In the genomic region with DNA sequence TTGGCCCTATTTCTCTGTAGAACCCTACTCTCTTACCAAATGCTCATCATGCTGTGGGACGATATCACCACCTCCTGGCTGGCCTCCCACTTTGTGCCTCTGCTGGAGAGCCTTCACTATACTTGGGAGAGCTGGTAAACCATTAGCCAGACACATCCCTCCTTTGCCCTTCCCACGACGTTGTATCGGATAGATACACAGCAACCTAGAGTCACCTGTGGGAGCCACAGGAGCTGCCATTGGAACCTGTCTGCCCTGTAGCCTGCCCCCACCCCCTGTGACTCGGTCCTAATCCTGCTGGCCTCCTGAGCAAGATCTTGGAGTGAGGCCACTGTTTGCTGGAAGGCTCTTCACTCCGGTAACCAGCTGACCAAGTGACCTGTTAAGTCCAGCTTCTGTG, we compare ENCODE assay signal across 21 mouse cellular contexts. TPM values are rescaled to one million over a fixed set of nuclear protein-coding genes. Genes with fewer than 3 reads are reported as not detected.
DNase-seq lines count a peak whose midpoint lies in the region; ATAC-seq and TF ChIP-seq lines count a peak whose summit lies in the region.
"Had no signal": no experiment of that assay in that cellular context is flagged by ENCODE, and none has a peak within 500 bp of the region (broad histone marks: within the 10 kb centered on the region; RNA-seq: fewer than 3 reads in every experiment).

No protein-coding gene starts in this region.

- peaks cover 36% of the 10 kb centered on the region for H3K4me1 ChIP-seq in intestine, embryonic 16.5 days (ENCODE audit: control insufficient read depth, insufficient read depth, low read length)
- H3K4me1 ChIP-seq in kidney, postnatal 0 days (replicated peaks; ENCODE audit: insufficient read depth, low read length): peaks cover 17% of the 10 kb centered on the region
- H3K4me1 ChIP-seq in liver, embryonic 15.5 days (replicated peaks): no peaks in the 10 kb centered on the region

- H3K4me2 ChIP-seq in intestine, embryonic 16.5 days (ENCODE audit: low read depth, low read length): no peak overlapping the region
- H3K4me2 ChIP-seq in kidney, postnatal 0 days (ENCODE audit: low read length): no peak overlapping the region
- H3K4me2 ChIP-seq in liver, embryonic 15.5 days: no peak overlapping the region
- H3K4me2 ChIP-seq: embryonic facial prominence, embryonic 12.5 days; heart, embryonic 12.5 days; limb, embryonic 12.5 days; midbrain, embryonic 12.5 days had no signal

- no peak overlapping the region for H3K4me3 ChIP-seq in intestine, embryonic 16.5 days (ENCODE audit: low read length)
- H3K4me3 ChIP-seq in kidney, postnatal 0 days (replicated peaks; ENCODE audit: low read depth, low read length): no peak overlapping the region
- no peak overlapping the region for H3K4me3 ChIP-seq in liver, embryonic 15.5 days (replicated peaks)
- H3K4me3 ChIP-seq: embryonic facial prominence, embryonic 12.5 days; heart, embryonic 12.5 days; layer of hippocampus, adult 2 months; left cerebral cortex, adult 2 months; limb, embryonic 12.5 days; midbrain, embryonic 12.5 days; myocyte had no signal

- no peaks in the 10 kb centered on the region for H3K9me3 ChIP-seq in intestine, embryonic 16.5 days (ENCODE audit: control insufficient read depth, low read length)
- H3K9me3 ChIP-seq in kidney, postnatal 0 days (replicated peaks; ENCODE audit: low read length): no peaks in the 10 kb centered on the region
- H3K9me3 ChIP-seq in liver, embryonic 15.5 days (replicated peaks): no peaks in the 10 kb centered on the region
- H3K9me3 ChIP-seq: embryonic facial prominence, embryonic 12.5 days; heart, embryonic 12.5 days; limb, embryonic 12.5 days; midbrain, embryonic 12.5 days had no signal

- no peak overlapping the region for H3K27ac ChIP-seq in intestine, embryonic 16.5 days (ENCODE audit: low read length)
- H3K27ac ChIP-seq in kidney, postnatal 0 days: no peak overlapping the region
- no peak overlapping the region for H3K27ac ChIP-seq in liver, embryonic 15.5 days (replicated peaks)
- H3K27ac ChIP-seq: embryonic facial prominence, embryonic 12.5 days; hindbrain, postnatal 0 days; layer of hippocampus, adult 2 months; left cerebral cortex, adult 2 months; midbrain, embryonic 12.5 days had no signal

- ATAC-seq in intestine, embryonic 16.5 days: 0 out of 2 replicates have a peak, but pooled peaks have one; percentile 16
- no peak for ATAC-seq in kidney, postnatal 0 days (replicated peaks; ENCODE audit: low FRiP score, low read depth)
- peak; percentile 28; the same call in 1 of the 2 replicates for ATAC-seq in liver, embryonic 15.5 days (ENCODE audit: insufficient read depth)
- ATAC-seq: forebrain, postnatal 0 days; hindbrain, postnatal 0 days had no signal

- TF ChIP-seq CTCF in kidney, postnatal 0 days (IDR thresholded peaks at IDR 0.05; ENCODE audit: low read depth): peak; percentile 20; the same call in 1 of the 2 replicates

- no peak overlapping the region for H3K9ac ChIP-seq in intestine, embryonic 16.5 days (ENCODE audit: low read depth, low read length)
- H3K9ac ChIP-seq in kidney, postnatal 0 days (ENCODE audit: low read depth, low read length): no peak overlapping the region
- H3K9ac ChIP-seq in liver, embryonic 15.5 days: no peak overlapping the region
- H3K9ac ChIP-seq: embryonic facial prominence, embryonic 12.5 days; forebrain, postnatal 0 days; heart, embryonic 12.5 days; limb, embryonic 12.5 days; midbrain, embryonic 12.5 days had no signal

- 53% methylated on average over 6 of the region's 6 CpGs for WGBS in intestine, embryonic 16.5 days
- 61% methylated on average over 6 of the region's 6 CpGs for WGBS in kidney, postnatal 0 days
- 61% methylated on average over 6 of the region's 6 CpGs for WGBS in liver, embryonic 15.5 days (ENCODE audit: insufficient replicate concordance)

- H3K27me3 ChIP-seq in intestine, embryonic 16.5 days (replicated peaks; ENCODE audit: control insufficient read depth, insufficient read depth, low read length): no peaks in the 10 kb centered on the region
- H3K27me3 ChIP-seq in kidney, postnatal 0 days (ENCODE audit: insufficient read depth, low read length): no peaks in the 10 kb centered on the region
- H3K27me3 ChIP-seq in liver, embryonic 15.5 days: peaks cover 43% of the 10 kb centered on the region
- H3K27me3 ChIP-seq: embryonic facial prominence, embryonic 12.5 days had no signal

- peak; percentile 37 to 51 for DNase-seq in cerebellum, postnatal 36 days
- no peak for DNase-seq in cerebellum, postnatal 10 days
- no peak for DNase-seq in kidney, postnatal 0 days (ENCODE audit: low spot score)
- DNase-seq in neural tube, embryonic 10.5 days (ENCODE audit: extremely low spot score, low spot score): no peak
- DNase-seq in right cerebral cortex, postnatal 36 days (ENCODE audit: low spot score in 2 of 2): no peak
- DNase-seq: forebrain, postnatal 0 days; gastrocnemius, postnatal 10 days; heart, postnatal 36 days; lung, postnatal 4 days; right cerebral cortex, adult 18-20 months; thymus, postnatal 36 days had no signal

- H3K36me3 ChIP-seq in intestine, embryonic 16.5 days (ENCODE audit: control insufficient read depth, insufficient read depth, low read length): no peaks in the 10 kb centered on the region
- H3K36me3 ChIP-seq in kidney, postnatal 0 days (ENCODE audit: insufficient read depth, low read length): no peaks in the 10 kb centered on the region
- no peaks in the 10 kb centered on the region for H3K36me3 ChIP-seq in liver, embryonic 15.5 days (replicated peaks)
- H3K36me3 ChIP-seq: embryonic facial prominence, embryonic 12.5 days; heart, embryonic 12.5 days; limb, embryonic 12.5 days; midbrain, embryonic 12.5 days had no signal

RNA-seq across cellular contexts. Expression of gene Pde9a, which starts 2.7 kb away (rescaled TPM):
- 62.5 and 65.2 TPM in 2 replicates for polyA plus RNA-seq in intestine, embryonic 16.5 days (2015; fragmentation: Nextera tagmentation; extraction: Ambion mirVana)
- 31.9 and 36.8 TPM in 2 replicates for polyA plus RNA-seq in kidney, postnatal 0 days (2015; fragmentation: Nextera tagmentation; extraction: Ambion mirVana)
- polyA plus RNA-seq in liver, embryonic 15.5 days (2015; fragmentation: Nextera tagmentation; extraction: Ambion mirVana): 3.2 TPM in 2 replicates

Comparison
In these comparisons a context has a peak if more than half of its experiments do, and no peak if none do; other contexts are left out.
1. DNase-seq: peak in cerebellum, postnatal 36 days (2 of 2); none in cerebellum, postnatal 10 days (0 of 2), kidney, postnatal 0 days (single experiment), neural tube, embryonic 10.5 days (single experiment) and right cerebral cortex, postnatal 36 days (0 of 2).